Mouse (Mus musculus): ENCODE results near the gene Zfp866.
A peak's percentile ranks its signal among the peaks of the same experiment; 100 is the strongest.

DNA sequence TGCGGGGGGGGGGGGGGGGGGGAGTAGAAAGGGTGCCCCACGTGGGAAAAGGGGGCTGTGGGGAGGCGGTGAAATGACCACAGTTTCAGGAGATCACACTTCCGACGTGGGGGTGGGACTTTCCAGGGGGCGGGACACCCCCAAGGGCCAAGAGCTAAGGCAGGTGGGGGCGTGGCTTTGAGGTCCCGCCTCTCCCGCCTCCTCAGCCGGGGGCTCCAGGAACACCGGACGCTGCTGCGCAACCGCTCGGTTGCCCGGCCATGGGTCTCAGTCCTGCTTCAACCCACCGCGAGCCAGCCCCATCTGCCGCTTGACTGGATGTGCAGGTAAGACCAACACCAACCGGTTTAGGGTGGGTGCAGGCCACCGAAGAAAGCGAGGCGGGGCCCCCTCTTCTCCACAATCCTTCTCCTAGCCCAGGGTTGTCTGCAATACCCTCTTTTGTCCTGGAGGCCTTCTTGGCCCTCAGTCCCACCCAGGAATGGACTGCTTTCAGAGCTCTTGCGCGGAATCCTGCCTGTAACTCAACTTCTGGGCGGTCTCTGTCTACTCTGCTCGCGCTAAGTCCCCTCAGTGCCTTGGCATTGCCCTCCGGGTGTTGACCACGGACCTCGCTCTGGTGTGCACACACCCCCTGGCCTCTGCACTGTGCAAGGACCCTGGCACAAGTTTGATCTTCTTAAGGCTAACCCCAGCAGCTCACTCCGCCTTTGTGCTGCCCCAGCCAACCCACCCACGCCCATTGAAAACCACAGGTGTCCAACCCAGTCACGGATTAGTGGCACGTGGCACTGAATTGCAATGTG lies 31.6 kb upstream of the Zfp866 start, which contains the start of gene Lpar2:
- TF ChIP-seq POLR2A (IDR thresholded peaks at IDR 0.05; ENCODE audit: borderline replicate concordance, extremely low read depth, low read depth, low read length) = peak; percentile 28; the same call in 1 of the 2 replicates
- no peak for TF ChIP-seq CTCF (IDR thresholded peaks at IDR 0.05; ENCODE audit: insufficient read depth, low read length)
